Mouse (Mus musculus) embryonic fibroblast, embryonic 13.5 days (primary cell): Measurements from ENCODE around the gene Hbp1.

ENCODE experiments used
- CTCF ChIP-seq: IDR thresholded peaks from 2 replicates; pipeline ENCODE4 v1.5.1; 2011; ENCODE audit warnings: mild to moderate bottlenecking, control low read depth, low read length, moderate library complexity, borderline replicate concordance; ENCODE audit not compliant: insufficient read depth
- POLR2A ChIP-seq: IDR thresholded peaks from 2 replicates; pipeline ENCODE4 v1.6.1; 2011; ENCODE audit warnings: low read depth, mild to moderate bottlenecking, control low read depth, low read length, moderate library complexity

DNA sequence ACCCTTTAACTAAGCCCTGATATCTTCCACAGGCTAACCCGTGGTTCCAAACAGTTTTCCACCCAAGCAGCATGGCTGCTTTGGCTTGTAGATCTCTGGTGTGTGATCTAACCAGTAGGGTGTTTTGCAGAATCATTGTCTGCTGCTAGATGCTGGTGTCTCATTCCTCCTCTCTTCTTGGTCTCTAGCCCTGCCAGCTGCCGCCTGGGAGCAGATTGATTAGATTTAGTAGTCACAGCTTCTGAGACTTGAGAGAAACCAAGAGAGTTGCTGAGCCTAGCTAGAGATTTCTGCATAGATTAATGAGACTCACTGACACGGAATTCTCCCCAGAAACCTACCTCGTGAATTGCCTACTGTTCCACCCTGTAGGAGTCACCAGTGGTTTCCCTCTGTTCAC, 65.3 kb downstream of the Hbp1 start:
- no peak for TF ChIP-seq POLR2A
- TF ChIP-seq CTCF, result no peak
